Mouse (Mus musculus) R1 (cell line): Measurements from ENCODE around the gene Pdzrn3.

Experiments
- DNase-seq: peaks from one replicate; pipeline ENCODE4 v3.0.0-alpha.2; 2018; ENCODE audit warnings: low read depth, low spot score

The Pdzrn3 gene

DNA sequence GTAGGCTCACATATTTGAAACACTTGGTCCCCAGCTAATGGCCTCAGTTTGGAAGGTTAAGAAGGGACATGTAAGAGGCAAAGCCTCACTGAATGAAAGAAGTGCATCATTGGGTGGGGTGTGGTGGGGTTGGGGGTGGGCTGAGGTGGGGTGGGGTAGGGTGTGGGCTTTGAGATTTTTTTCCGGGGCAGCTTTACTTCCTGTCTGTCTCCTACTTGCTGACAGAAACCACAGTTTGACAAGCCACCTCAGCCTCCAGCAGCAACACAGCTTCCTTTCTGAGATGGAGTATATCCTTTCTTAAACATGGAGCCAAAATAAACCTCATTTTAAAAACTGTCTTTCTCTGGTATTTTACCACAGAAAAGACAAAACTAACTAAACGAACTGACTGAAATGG lies 87.5 kb downstream of the Pdzrn3 start:
- DNase-seq = no peak

DNA sequence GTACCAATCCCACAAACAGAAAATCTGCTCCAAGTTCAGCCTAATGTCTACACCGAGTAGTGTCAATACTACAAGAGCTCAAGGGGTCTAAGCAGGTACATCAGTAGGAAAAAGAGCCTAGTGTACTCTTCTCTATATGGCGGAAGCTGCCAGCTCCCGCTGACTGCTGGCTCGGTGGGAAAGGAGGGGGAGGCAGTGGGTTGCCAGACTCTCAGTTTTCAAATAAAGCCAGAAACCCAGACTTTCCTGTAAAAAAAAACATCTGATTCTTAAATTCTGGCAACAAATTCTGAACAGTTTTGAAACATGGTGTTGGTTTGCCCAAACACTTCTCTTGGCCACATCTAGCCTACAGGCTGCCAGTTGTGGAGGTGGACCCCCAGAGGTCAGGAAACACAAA lies 88.3 kb downstream of the Pdzrn3 start:
- no peak for DNase-seq

DNA sequence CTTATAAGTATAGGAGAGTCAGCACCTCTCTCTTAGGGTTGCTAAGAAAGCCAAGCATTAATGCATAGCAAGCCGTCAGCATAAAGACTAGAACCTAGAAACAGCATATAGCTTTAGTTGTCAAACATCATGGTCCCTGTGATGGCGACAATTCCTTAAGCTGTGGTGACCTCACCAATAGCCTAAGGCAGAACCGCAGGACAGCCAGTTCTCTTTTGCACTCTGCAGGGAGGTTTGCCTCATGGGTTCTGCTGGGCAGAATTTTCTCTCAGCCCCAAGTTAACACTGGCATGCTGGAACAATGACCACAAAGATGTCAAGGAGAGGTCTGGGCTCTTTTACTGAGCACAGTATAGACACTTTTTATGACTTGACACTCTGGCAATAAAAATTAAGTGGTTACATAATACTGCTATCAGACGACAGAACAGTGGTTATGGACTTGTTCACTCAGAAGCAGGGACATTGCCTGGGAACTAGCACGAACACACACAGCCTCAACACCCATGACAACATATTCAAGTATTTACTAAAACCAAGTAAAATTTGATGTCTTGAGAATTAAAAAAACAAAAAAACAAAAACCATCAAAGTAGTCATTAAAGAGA lies 90.0 kb downstream of the Pdzrn3 start:
- no peak for DNase-seq

DNA sequence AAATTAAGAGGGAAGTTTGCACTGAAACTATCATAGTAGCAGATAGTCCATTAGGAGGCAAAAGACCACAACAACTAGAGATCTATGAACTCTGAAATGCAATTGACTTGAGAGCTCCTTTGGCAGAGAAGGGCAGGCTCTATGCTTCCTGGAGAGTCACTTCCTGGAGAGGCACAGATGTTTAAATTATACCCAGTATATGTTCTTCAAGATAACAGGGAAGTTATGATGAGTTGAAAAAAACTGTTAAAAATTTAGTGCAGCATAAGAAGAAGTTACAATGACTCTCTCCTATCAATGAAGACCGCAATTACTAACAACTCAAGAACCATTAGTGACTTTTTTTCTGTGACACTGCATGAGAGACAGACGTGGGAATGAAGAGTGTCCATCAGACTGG lies 90.6 kb downstream of the Pdzrn3 start:
- DNase-seq = no peak

DNA sequence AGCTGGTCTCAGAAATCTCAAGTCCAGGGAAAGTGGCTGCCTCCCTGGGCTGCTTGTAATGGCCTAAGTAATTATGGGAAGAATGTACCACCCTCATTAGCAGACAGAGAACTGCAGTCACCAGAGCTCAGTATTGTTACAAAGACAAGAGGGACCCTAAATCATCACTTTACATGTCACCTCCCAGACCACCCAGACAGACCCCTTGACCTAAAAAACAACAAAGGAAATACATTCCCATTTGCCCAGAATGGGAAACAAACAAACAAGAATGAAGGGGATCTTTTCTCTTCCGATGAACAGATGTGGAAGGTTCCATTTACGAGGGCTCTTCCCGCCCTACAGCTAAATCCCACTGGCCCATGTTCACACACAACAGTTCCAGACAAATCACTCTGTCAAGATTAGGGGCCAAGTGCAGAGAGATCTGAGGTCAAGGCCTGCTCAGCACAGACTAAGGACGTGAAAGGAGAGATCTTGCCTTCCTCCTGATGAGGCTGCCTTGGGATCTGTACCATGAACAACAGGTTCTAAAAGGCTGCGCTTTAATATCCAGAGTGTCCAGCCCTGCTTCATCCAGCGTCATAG lies 93.2 kb downstream of the Pdzrn3 start:
- no peak for DNase-seq

DNA sequence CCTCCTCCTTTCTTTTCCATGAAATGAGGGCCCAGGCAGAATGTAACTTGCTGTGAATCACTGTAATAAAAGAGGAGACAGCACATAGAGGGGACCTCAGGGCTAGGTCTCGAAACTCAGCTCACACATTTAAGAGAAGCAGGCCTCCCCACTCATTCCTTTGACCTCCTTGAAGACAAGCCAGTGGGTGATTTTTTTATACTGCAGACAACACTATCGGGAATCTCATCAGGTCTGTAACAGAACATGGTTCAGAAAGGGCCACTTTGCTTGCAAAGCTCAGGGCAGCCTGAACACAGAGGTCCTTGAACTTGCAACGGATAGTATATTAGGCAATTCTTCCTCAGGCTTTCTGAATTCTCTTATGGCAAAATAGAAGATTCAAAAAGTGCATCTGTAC lies 93.8 kb downstream of the Pdzrn3 start:
- DNase-seq = no peak

DNA sequence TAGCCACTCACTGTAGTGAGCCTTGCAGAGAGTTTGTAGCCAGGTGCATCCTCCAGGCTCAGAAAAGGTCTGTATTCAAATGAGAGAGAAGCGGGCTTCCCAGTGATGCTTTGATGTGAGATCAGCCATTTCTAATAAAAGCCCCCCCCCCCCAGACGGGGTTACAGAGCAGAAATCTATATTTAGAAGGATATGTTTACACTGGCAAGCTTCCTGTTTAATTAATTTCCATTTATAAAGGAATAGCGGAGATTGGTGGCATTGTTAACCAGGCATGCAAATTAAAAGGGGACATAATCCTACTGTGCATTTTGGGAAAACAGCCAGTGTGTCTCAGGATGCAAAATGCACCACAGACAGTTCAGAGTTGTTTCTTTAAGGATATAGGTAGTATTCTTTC lies 96.1 kb downstream of the Pdzrn3 start:
- DNase-seq = no peak

DNA sequence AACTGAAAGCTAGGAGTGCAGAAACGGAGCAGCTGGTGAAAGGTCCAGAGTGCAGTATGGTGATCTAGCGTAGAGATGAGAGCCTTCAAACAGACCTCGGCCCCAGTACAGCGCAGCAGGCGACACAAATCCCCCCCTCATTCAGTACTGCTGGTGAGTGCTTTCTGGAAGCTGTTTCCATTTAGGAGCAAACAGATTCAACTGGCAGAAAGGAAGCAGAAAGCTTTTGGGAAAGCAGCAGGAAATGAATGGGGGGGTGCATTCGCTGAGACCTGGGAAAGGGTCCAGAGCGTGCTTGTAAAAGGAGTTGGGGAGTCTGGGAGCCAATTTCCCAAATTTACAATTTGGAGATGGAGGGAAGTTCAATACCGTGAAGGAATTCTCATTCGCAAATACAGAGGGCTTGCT lies 96.9 kb downstream of the Pdzrn3 start:
- DNase-seq = no peak

DNA sequence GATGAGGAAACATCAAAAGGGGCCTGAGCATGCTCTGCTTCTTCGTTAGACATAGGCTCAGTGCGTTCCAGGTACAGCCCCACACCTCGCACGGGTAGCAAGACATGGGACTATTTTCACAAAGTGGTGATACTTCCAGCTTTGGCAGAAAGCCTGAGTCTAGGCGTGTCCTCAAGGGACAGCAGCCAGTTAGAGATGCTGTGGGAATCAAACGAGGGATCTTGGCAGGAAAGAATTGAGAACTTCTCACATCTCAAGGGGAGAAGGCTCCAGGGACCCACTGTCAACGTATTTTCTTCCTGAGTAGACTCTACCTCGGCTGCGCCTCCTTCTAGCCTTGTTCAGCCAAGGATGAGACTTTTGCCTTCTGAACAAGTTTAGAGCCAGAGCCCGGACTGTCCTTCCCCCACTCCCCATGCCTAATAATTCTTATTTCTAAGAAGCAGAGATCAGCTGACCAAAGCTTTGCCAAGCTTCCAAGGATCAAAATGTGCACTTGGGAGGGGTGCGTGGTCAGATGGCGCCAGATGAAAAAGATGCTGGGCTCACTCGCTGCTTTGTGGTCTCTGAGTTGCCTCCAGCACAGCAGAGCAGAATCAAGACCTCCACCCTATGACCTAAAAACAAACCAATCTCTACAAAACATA lies 99.3 kb downstream of the Pdzrn3 start:
- no peak for DNase-seq

DNA sequence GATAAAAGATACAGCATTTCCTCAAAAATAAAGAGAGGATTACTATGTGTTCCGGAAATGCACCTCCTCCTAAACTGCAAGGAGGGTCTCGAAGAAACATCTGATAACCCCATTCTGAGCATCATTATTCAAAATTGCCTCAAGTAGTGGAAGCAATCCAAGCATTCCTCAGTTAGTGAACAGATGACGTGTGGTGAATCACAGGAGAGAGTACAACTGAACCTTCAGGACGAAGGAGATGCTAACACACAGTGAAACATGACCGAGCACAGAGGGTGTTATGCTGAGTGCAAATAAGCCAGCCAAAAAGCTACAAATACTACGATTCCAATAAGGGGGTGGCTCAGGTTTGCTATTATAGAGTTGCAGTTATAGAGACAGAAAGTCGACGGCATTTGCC lies 101.4 kb downstream of the Pdzrn3 start:
- DNase-seq = no peak

DNA sequence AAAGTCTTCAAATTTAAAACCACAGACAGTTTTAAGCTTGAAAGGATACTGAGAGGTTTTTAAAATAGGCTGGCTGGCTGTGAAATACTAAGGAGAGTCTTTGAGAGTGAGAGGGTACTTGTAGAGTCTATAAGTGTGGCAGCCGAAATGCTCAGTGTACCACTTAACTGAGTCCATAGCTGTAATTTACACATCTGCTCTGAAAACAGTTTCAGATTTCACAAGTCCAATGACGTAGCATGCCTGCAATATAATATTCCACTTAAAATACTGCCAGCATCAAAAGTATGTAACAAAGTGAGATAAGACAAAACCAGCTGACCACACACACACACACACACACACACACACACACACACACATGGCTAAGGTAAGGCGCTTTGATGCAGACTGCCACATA lies 101.9 kb downstream of the Pdzrn3 start:
- no peak for DNase-seq

DNA sequence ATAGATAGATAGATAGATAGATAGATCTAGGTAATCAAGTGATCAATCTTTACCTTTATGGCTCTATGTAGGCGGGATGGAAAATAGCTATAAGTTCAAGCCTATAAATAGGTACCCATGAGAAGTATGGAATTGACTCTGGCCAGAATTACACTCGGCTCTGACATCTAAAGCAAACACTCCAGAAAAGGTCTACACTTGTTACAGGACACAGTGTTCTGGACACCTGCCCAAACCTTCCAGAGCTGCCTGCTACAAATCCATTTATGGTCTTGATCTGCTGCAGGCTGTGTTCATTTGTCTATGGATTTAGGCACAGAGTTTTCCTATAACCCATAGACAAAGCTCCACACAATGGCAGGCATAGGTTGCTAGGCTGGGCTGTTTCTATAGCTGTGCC lies 102.9 kb downstream of the Pdzrn3 start:
- no peak for DNase-seq

DNA sequence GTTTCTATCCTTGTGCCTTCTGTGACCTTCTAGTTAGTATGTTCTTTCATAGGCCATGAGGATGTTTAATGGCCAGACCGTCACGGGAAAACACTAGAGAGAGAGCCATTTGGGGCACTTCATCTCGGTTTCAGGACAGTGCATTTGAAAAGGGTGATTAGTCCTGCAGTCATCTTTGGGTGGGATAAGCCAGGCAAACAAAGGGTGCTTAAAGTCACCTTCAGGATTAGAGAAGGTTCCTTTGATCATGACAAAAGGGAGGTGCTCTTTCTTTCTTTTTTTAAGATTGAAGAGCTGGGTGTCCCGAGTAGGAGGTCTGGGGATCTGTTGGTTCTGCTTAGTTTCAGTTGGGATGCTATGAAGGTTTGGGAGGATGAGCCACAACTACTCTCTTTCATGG lies 105.4 kb downstream of the Pdzrn3 start:
- peak; percentile 16 for DNase-seq

DNA sequence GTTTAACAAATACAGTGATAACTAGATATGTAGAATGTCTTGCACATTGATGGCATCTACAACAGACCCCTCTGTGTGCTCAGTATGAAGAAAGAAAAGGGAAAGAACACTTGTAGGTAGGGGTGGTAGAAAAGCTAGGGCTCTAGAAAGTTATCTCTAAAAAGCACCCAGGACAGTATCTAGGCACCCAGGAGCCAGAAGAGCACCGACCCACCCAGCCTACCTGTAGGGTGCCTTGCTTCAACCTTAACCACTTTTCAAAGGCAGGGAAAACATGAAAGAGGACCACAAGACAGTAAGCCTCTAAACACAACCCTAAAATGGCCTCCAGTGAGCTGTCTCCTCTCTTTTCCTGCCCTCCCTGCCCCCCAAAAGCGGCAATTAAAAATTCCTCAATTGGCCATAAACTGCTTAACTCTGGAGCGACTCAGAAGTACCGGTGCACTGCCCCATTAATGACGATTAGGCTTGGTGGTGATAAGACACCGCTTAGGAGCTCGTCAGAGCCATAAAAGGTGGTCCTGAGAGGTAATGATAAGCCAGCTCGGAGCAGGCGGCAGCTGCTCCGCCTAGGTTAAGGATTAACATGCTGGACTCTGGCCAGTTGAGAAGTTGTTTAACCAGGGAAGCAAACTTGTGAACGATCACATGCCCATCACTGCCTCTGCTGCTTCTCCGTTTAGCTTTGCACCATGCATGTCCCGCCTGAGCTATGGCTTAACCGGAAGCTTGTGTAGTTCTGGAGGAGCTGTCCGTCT lies 106.1 kb downstream of the Pdzrn3 start:
- DNase-seq = peak; percentile 16

DNA sequence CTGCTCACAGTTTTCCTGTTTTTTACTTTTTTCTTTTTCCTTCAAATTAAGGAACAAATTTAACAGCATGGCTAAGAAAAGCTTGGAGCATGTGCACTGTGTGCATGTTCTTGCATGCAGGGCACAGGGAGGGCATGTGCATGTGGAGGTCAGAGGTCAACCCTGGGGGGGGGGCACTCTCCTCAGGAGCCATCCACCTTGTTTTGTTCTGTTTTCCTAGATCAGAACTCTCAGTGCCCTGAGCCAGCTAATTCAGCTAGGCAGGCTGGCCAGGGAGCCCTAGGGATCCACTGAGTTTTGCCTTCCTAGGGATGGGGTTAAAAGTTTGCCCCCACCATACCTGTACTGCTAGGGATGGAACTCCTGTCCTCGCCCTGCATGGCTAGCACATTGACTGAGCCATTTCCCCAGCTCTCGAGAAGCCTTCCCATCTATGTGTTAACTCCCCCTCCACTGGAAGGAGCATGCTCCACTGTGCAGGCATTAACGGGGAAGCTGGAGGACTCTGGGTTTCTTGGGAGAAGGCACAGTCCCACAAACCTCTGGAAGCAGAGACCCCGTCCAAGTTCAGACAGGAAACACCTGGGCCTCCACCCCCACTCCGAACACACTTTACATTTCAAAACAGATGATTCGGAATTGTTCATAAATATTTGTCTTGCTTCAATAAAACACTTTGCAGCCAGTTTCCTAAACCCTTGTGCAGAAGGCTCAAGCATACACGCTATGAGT lies 107.4 kb downstream of the Pdzrn3 start:
- DNase-seq = no peak

DNA sequence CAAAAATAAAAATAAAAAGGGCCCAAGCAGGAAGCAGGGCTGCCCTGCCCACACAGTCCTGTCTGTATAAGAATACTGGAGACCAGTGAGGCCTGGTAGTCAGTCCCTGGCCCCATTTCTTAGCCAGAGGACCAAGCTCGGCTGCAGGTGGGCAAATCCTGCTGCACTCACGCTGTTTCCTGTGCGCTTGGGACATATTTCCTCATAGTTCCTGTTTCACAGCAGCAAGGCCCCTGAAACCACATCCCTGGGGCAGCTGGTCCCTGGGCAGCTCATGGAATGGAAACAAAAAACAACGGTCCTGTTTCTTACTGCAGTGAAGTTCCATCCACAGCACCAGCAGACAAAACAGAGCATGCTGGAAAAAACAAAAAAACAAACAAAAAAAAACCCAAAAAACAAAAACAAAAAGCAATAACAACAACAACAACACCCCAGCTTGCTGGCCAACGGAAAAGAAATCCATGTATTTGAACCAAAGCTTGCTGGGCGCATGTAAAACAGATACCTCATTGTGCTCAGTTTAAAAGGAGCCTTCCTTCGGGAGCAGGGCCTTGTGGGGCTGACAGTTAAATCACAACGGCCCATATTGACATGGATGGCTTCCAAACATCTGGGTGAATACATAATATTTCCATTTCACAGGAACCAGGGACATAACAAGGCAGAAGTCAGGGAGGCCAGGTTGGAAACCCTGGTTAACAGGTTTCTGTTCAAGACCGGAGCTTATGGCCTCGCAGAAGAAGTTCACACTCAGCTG lies 108.2 kb downstream of the Pdzrn3 start:
- DNase-seq = no peak

DNA sequence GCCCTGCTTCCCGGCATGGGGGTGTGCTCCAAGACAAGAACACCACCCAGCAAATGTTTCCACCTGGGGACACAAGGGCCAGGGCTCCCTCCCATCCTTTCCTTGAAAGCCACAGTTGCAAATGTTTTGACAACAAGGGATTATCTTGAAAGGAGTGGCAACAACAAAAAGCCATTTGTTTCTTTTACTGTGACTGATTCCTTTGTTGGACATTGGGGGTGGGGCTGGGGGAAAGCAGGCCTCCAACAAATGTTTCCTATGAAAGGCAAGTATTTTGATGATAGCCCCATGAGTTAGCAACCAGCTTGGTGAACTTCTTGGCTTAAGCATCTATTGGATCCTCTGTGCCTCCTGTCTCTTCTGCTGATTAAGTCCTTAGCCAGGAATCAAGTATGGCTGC lies 109.4 kb downstream of the Pdzrn3 start:
- peak; percentile 36 for DNase-seq

DNA sequence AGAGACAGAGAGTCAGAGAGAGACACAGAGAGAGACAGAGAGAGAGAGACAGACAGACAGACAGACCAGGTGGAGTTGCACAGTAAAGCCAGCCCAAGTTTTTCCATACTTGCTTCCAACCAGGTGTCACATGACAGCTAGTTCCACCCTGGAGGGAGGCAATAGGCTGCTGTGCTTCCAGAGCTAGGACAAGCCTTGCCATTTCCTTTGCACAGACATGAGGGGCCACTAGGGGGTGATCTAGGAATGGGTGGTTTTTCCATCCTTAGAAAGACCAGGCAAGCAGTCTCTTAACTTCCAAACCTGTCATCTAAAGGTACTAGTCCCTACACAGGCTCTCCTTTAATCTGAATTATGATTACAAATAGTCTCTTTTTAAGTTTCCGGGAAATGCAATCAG lies 110.9 kb downstream of the Pdzrn3 start:
- peak; percentile 80 for DNase-seq

DNA sequence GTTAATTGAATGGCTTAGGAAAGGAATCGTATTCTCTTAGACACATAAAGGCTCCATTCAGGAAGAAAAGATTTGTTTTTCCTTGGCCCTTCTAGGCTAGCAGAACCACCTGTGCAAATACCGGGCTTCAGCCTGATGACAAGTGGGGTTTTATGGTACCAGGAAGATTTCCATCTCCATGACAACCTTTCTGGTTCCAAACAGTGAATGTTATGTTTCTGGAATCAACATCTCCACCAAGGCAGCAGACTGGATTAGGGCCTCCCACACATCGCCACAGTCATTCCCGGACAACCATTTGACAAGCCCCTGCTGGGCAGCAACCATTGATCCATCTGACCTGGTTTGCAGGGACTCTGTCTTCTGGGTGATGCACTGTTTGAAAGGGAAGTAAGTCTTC lies 114.2 kb downstream of the Pdzrn3 start:
- no peak for DNase-seq

DNA sequence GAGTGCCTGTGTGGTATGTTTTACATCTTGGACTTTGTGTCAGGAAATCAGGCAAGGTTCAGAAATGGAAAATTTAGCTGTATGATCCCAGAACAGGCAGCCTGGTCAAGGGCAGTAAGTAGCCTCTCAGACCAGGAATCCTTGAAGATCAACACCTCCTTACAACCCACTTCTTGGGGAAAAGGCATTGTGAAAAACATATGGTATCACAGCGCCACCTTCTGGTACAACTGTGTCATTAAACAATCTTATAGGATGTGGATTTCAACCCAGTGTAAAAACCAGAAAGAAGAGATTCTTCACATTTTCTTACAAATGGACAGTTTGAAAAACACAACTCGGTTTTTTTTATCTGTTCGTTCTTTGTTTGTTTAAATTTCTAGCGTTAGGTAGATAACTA lies 116.2 kb downstream of the Pdzrn3 start:
- DNase-seq = peak; percentile 53

DNA sequence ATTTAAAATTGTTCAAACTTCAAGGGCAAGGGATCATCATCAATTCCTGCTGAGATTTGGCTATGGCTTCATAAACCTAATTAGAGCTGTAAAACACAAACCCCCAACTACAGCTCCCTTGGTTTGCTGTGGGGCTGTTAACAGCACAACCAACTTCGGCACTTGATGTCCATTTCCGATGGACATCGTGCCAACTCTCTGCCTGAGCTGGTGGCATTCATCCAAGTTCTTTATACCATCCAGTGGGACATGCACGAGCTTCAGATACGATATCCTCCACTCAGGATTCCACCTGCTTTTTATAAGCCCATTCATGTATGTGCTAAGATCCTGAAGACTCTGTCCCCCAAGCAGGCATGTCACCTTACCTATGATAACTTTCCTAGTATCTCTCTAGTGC lies 118.3 kb downstream of the Pdzrn3 start:
- DNase-seq = no peak
